Mouse (Mus musculus): ENCODE measurements around the gene Gm11273. TPM values are rescaled to one million over a fixed set of nuclear protein-coding genes. Genes with fewer than 3 reads are reported as not detected.

Gm11273 gene
- polyA plus RNA-seq, 1 experiment from 2014 or later: 5.9 TPM

DNA sequence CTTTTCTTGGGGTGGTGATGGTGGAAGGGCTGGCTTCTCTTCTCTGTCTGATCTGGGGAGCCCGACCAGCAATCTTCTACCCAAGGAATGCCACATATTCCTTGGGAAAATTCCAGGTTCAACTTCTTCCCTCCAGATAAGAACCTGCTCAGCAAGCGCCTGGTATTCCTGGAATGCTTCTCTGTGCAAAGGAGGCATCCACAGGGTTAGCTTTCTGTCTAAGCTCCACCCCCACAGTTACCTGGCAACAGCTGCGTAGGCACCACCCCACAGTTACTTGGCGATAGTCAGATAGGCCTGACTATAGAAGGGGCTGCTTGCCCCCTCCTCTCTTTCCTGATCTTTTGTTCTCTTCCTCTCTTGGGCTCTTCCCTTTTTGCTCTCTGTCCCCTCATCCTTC lies 44.9 kb downstream of the Gm11273 start:
- WGBS: 14% methylated on average over 4 of the region's 4 CpGs
- no peaks in the 10 kb centered on the region for H3K9me3 ChIP-seq (ENCODE audit: control insufficient read depth, low read length)

DNA sequence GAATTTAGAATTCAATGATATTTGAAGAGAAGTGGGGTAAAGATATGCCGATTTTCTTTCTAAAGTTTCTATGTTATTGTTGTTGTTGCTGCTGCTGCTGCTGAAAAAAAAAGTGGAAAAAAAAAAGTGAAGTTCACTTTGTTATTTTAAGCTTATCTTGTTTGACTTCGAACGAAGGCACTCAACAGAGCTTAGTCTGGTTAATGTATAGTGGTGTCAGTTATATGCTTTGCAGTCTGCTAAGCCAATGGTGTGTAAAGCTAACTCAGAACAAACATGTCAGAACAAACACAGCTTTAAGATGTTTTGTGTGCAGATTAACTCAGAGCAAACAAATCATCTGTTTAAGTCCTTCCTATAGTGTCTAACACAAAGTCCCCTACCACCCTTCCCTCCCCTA lies 47.1 kb downstream of the Gm11273 start:
- peak overlapping the region; percentile 78; the same call in 1 of the 2 replicates for H3K4me2 ChIP-seq (ENCODE audit: low read depth, low read length)
- no peak overlapping the region for H3K9ac ChIP-seq (ENCODE audit: low read depth, low read length)
- ATAC-seq (ENCODE audit: low read depth) (no peak), DNase-seq (ENCODE audit: low spot score) (no peak)
- 94% methylated on average over 3 of the region's 3 CpGs for WGBS
- H3K27ac ChIP-seq (replicated peaks; ENCODE audit: low read depth, low read length): no peak overlapping the region
- H3K36me3 ChIP-seq (ENCODE audit: control insufficient read depth, insufficient read depth, low read length): 0 out of 2 replicates have a peak, but pooled peaks cover 7% of the 10 kb centered on the region
- peaks cover 8% of the 10 kb centered on the region; the same call in 1 of the 2 replicates for H3K4me1 ChIP-seq (ENCODE audit: control insufficient read depth, insufficient read depth, low read length)
- 0 out of 2 replicates have a peak, but pooled peaks cover 3% of the 10 kb centered on the region for H3K27me3 ChIP-seq (replicated peaks; ENCODE audit: control insufficient read depth, insufficient read depth, low read length)
- no peak overlapping the region for H3K4me3 ChIP-seq (ENCODE audit: low read depth, low read length)
- no peaks in the 10 kb centered on the region for H3K9me3 ChIP-seq (ENCODE audit: control insufficient read depth, low read length)

More for the DNA sequence above, 44.9 kb downstream of the Gm11273 start:
- ATAC-seq (ENCODE audit: low read depth): 0 out of 2 replicates have a peak, but pooled peaks have one; percentile 45
- H3K27me3 ChIP-seq (replicated peaks; ENCODE audit: control insufficient read depth, insufficient read depth, low read length): 0 out of 2 replicates have a peak, but pooled peaks cover 3% of the 10 kb centered on the region
- no peak overlapping the region for H3K4me3 ChIP-seq (ENCODE audit: low read depth, low read length)
- DNase-seq (ENCODE audit: low spot score): peak; percentile 42
- H3K36me3 ChIP-seq (ENCODE audit: control insufficient read depth, insufficient read depth, low read length): 0 out of 2 replicates have a peak, but pooled peaks cover 1% of the 10 kb centered on the region
- peaks cover 8% of the 10 kb centered on the region; the same call in 1 of the 2 replicates for H3K4me1 ChIP-seq (ENCODE audit: control insufficient read depth, insufficient read depth, low read length)
- H3K4me2 ChIP-seq (ENCODE audit: low read depth, low read length): no peak overlapping the region
- H3K27ac ChIP-seq (replicated peaks; ENCODE audit: low read depth, low read length): no peak overlapping the region
- H3K9ac ChIP-seq (ENCODE audit: low read depth, low read length): no peak overlapping the region

DNA sequence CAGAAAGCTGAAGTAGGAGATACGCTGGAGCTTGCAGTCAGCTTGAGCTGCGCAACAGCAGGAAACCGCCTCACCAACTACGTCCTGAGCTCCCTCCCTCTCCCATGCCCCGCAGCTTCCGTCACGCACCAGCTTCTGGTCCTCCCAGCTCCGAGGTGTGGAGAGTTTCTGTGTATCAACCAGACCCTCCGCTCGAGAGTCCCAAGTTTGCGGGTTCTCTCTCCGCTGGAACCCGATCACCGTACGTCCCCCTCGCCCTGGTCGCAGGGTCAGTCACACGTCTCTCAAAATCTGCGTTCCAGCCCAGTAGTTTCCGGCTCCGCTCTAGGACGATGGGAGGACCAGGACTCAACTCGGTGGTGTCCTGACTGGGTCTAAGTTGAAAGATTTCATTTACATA lies 47.8 kb downstream of the Gm11273 start, which contains the start of gene Zscan26:
Zscan26 (minus strand) TSS at position 282 of the 400 bp plus-strand sequence.
- DNase-seq (ENCODE audit: low spot score): peak; percentile 90

DNA sequence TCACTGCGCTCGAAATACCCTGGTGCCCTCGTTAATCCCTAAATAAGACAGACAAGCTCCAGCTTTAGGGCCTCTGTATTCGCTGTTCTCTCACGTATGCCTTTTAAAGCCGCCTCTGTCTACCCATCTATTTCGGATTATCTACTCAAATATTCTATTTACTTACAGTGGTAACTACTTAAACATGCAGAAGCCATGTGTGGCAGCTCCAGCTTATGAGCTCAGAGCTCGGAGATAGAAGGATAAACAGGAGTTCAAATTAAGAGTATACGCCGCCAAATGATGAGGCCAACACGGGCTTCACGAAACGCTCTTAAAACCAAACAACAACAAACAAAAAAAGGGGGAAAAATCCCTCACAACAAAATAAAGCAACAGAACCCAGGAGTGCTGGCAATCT lies 48.2 kb downstream of the Gm11273 start:
- H3K36me3 ChIP-seq (ENCODE audit: control insufficient read depth, insufficient read depth, low read length): peaks cover 11% of the 10 kb centered on the region
- H3K4me3 ChIP-seq (ENCODE audit: low read depth, low read length): peak overlapping the region; percentile 74
- peak overlapping the region; percentile 84 for H3K27ac ChIP-seq (replicated peaks; ENCODE audit: low read depth, low read length)
- 2% methylated on average over 13 of the region's 13 CpGs for WGBS
- peaks cover 8% of the 10 kb centered on the region; the same call in 1 of the 2 replicates for H3K4me1 ChIP-seq (ENCODE audit: control insufficient read depth, insufficient read depth, low read length)
- peak overlapping the region; percentile 81 for H3K9ac ChIP-seq (ENCODE audit: low read depth, low read length)
- 0 out of 2 replicates have a peak, but pooled peaks cover 3% of the 10 kb centered on the region for H3K27me3 ChIP-seq (replicated peaks; ENCODE audit: control insufficient read depth, insufficient read depth, low read length)
- ATAC-seq (ENCODE audit: low read depth): peak; percentile 23
- peak overlapping the region; percentile 78 for H3K4me2 ChIP-seq (ENCODE audit: low read depth, low read length)
- H3K9me3 ChIP-seq (ENCODE audit: control insufficient read depth, low read length): no peaks in the 10 kb centered on the region
- no peak for DNase-seq (ENCODE audit: low spot score)

More for the DNA sequence above, 47.8 kb downstream of the Gm11273 start, which contains the start of gene Zscan26:
- Histone ChIP-seq H3K4me3 (ENCODE audit: low read depth, low read length) (peak within 1 kb of the TSS; percentile 74), H3K9ac (ENCODE audit: low read depth, low read length) (peak within 1 kb of the TSS; percentile 81), H3K4me2 (ENCODE audit: low read depth, low read length) (peak within 1 kb of the TSS; percentile 78), H3K36me3 (ENCODE audit: control insufficient read depth, insufficient read depth, low read length) (0 out of 2 replicates have a peak, but pooled peaks cover 7% of the 10 kb centered on the region), H3K4me1 (ENCODE audit: control insufficient read depth, insufficient read depth, low read length) (peaks cover 8% of the 10 kb centered on the region; the same call in 1 of the 2 replicates), H3K27ac (replicated peaks; ENCODE audit: low read depth, low read length) (peak within 1 kb of the TSS; percentile 84), H3K27me3 (replicated peaks; ENCODE audit: control insufficient read depth, insufficient read depth, low read length) (0 out of 2 replicates have a peak, but pooled peaks cover 3% of the 10 kb centered on the region), H3K9me3 (ENCODE audit: control insufficient read depth, low read length) (no peaks in the 10 kb centered on the region)
- under 1% methylated on average over 22 of the region's 23 CpGs for WGBS
- peak; percentile 92 for ATAC-seq (ENCODE audit: low read depth)

Other genes starting within 250 kb of the Gm11273 start
- gene Gpx5, start 208.7 kb downstream of the Gm11273 start, polyA plus RNA-seq (2014; fragmentation: Nextera tagmentation; extraction: Ambion mirVana): not detected in 2 replicates
- not detected in 2 replicates for gene Gpx6, start 189.3 kb downstream of the Gm11273 start, polyA plus RNA-seq (2014; fragmentation: Nextera tagmentation; extraction: Ambion mirVana)
- gene Olfr1367, start 154.5 kb downstream of the Gm11273 start, polyA plus RNA-seq (2014; fragmentation: Nextera tagmentation; extraction: Ambion mirVana): not detected in 2 replicates
- gene Zscan12, start 138.6 kb downstream of the Gm11273 start, polyA plus RNA-seq (2014; fragmentation: Nextera tagmentation; extraction: Ambion mirVana): 11.1 and 12.7 TPM in 2 replicates
- 62.9 and 70.1 TPM in 2 replicates for gene Zkscan3, start 98.7 kb downstream of the Gm11273 start, polyA plus RNA-seq (2014; fragmentation: Nextera tagmentation; extraction: Ambion mirVana)
- gene Pgbd1, start 60.4 kb downstream of the Gm11273 start, polyA plus RNA-seq (2014; fragmentation: Nextera tagmentation; extraction: Ambion mirVana): 2.3 and 2.5 TPM in 2 replicates
- 14.1 and 14.9 TPM in 2 replicates for gene Zscan26, start 47.7 kb downstream of the Gm11273 start, polyA plus RNA-seq (2014; fragmentation: Nextera tagmentation; extraction: Ambion mirVana)
- 2.7 and 2.9 TPM in 2 replicates for gene Nkapl, start 32.9 kb downstream of the Gm11273 start, polyA plus RNA-seq (2014; fragmentation: Nextera tagmentation; extraction: Ambion mirVana)
- gene Zkscan4, start 22.5 kb downstream of the Gm11273 start, polyA plus RNA-seq (2014; fragmentation: Nextera tagmentation; extraction: Ambion mirVana): 3.3 and 3.4 TPM in 2 replicates
- gene Gm10065, start 22.0 kb downstream of the Gm11273 start, polyA plus RNA-seq (2014; fragmentation: Nextera tagmentation; extraction: Ambion mirVana): not detected in 2 replicates
- 0.11 and 0.79 TPM in 2 replicates for gene AK157302, start 6.2 kb downstream of the Gm11273 start, polyA plus RNA-seq (2014; fragmentation: Nextera tagmentation; extraction: Ambion mirVana)
- 8.5 and 9.8 TPM in 2 replicates for gene Zkscan8, start 29.7 kb upstream of the Gm11273 start, polyA plus RNA-seq (2014; fragmentation: Nextera tagmentation; extraction: Ambion mirVana)
- gene Olfr1366, start 41.4 kb upstream of the Gm11273 start, polyA plus RNA-seq (2014; fragmentation: Nextera tagmentation; extraction: Ambion mirVana): 0.14 and 0.28 TPM in 2 replicates
- 0.12 TPM in 1 of 2 replicates, not detected in the other for gene Olfr1535, start 58.5 kb upstream of the Gm11273 start, polyA plus RNA-seq (2014; fragmentation: Nextera tagmentation; extraction: Ambion mirVana)
- gene Olfr1364, start 80.3 kb upstream of the Gm11273 start, polyA plus RNA-seq (2014; fragmentation: Nextera tagmentation; extraction: Ambion mirVana): not detected in 2 replicates
- gene Olfr1362, start 112.6 kb upstream of the Gm11273 start, polyA plus RNA-seq (2014; fragmentation: Nextera tagmentation; extraction: Ambion mirVana): not detected in 2 replicates
- gene Olfr11, start 141.1 kb upstream of the Gm11273 start, polyA plus RNA-seq (2014; fragmentation: Nextera tagmentation; extraction: Ambion mirVana): not detected in 2 replicates
- 0.12 and 0.25 TPM in 2 replicates for gene Olfr1361, start 162.0 kb upstream of the Gm11273 start, polyA plus RNA-seq (2014; fragmentation: Nextera tagmentation; extraction: Ambion mirVana)
- not detected in 2 replicates for gene Olfr1360, start 176.0 kb upstream of the Gm11273 start, polyA plus RNA-seq (2014; fragmentation: Nextera tagmentation; extraction: Ambion mirVana)
- 0.31 TPM in 1 of 2 replicates, not detected in the other for gene Olfr1359, start 196.7 kb upstream of the Gm11273 start, polyA plus RNA-seq (2014; fragmentation: Nextera tagmentation; extraction: Ambion mirVana)
- 1.4 and 1.8 TPM in 2 replicates for gene Hist1h2bl, start 214.7 kb upstream of the Gm11273 start, polyA plus RNA-seq (2014; fragmentation: Nextera tagmentation; extraction: Ambion mirVana)
- 10.8 and 14.8 TPM in 2 replicates for gene Hist1h2ai, start 215.0 kb upstream of the Gm11273 start, polyA plus RNA-seq (2014; fragmentation: Nextera tagmentation; extraction: Ambion mirVana)
- gene Hist1h3h, start 216.2 kb upstream of the Gm11273 start, polyA plus RNA-seq (2014; fragmentation: Nextera tagmentation; extraction: Ambion mirVana): 9.5 and 9.6 TPM in 2 replicates
- gene Hist1h2bm, start 220.6 kb upstream of the Gm11273 start, polyA plus RNA-seq (2014; fragmentation: Nextera tagmentation; extraction: Ambion mirVana): 2.2 and 2.9 TPM in 2 replicates
- 1.2 TPM in 2 replicates for gene Hist1h4j, start 233.6 kb upstream of the Gm11273 start, polyA plus RNA-seq (2014; fragmentation: Nextera tagmentation; extraction: Ambion mirVana)
- gene Hist1h4k, start 249.1 kb upstream of the Gm11273 start, polyA plus RNA-seq (2014; fragmentation: Nextera tagmentation; extraction: Ambion mirVana): 3.8 and 6.2 TPM in 2 replicates